Comparison of ENCODE assay signal across 19 mouse cellular contexts in the genomic region with DNA sequence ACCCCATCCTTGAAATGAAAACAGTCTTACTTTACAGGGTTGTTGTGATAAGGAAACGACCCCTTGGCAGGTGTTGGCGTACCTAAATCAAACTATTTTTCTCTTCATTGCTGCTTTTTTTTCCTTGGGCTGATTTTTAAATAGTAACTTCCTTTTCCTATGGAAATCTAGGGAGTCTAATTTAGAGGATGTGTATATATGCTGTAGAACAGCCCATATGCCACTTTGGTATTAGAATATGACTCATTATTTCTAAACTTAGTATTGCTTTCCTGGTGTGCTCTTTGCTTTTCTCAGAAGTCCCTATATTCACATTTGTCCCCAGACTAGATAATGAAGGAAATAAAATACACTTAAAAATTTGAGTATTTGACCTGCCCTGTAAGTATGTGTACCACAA. TPM values are rescaled to one million over a fixed set of nuclear protein-coding genes. Genes with fewer than 3 reads are reported as not detected.
"Had no signal": no experiment of that assay in that cellular context is flagged by ENCODE, and none has a peak within 500 bp of the region (broad histone marks: within the 10 kb centered on the region; RNA-seq: fewer than 3 reads in every experiment).

No protein-coding gene starts in this region.

- H3K4me1 ChIP-seq: neural tube, embryonic 13.5 days; neural tube, embryonic 15.5 days; stomach, embryonic 15.5 days had no signal

- DNase-seq: retina, postnatal 1 day; right cerebral cortex, adult 18-20 months; right cerebral cortex, postnatal 14 days; right cerebral cortex, postnatal 25 days; right cerebral cortex, postnatal 4 days; spleen, adult 18-20 months; thymus, adult 18-20 months; thymus, adult 2 months; thymus, postnatal 14 days; thymus, postnatal 25 days; thymus, postnatal 36 days; thymus, postnatal 4 days had no signal

- H3K4me3 ChIP-seq: neural tube, embryonic 13.5 days; neural tube, embryonic 15.5 days; stomach, embryonic 15.5 days had no signal

- H3K27ac ChIP-seq: neural tube, embryonic 13.5 days; neural tube, embryonic 15.5 days; stomach, embryonic 15.5 days; stomach, postnatal 0 days had no signal

RNA-seq across cellular contexts. Expression of gene Sptssb, which starts 17.8 kb away (rescaled TPM):
- total RNA-seq: neutrophil, adult 5-6 weeks had no signal
- polyA plus RNA-seq: spleen, adult 2 months; testis, adult 2 months had no signal
